ENCODE assay signal across 9 mouse cellular contexts in genomic region chr4:128908586-128909377, GRCm38 (mm10). TPM values are rescaled to one million over a fixed set of nuclear protein-coding genes. Genes with fewer than 3 reads are reported as not detected.
DNase-seq lines count a peak whose midpoint lies in the region; ATAC-seq and TF ChIP-seq lines count a peak whose summit lies in the region.
"Had no signal": no experiment of that assay in that cellular context is flagged by ENCODE, and none has a peak within 500 bp of the region (broad histone marks: within the 10 kb centered on the region; RNA-seq: fewer than 3 reads in every experiment).

No protein-coding gene starts in this region.

- WGBS in kidney, embryonic 15.5 days, result 65% methylated on average over 24 of the region's 24 CpGs
- 63% methylated on average over 24 of the region's 24 CpGs for WGBS in limb, embryonic 14.5 days
- 62% methylated on average over 24 of the region's 24 CpGs for WGBS in neural tube, embryonic 14.5 days

- no peak overlapping the region for H3K4me3 ChIP-seq in kidney, embryonic 15.5 days (replicated peaks)
- H3K4me3 ChIP-seq in G1E (ENCODE audit: low read depth, low read length), result no peak overlapping the region
- no peak overlapping the region for H3K4me3 ChIP-seq in limb, embryonic 14.5 days (replicated peaks; ENCODE audit: low read length)
- H3K4me3 ChIP-seq in neural tube, embryonic 14.5 days (ENCODE audit: low read depth, low read length), result no peak overlapping the region
- H3K4me3 ChIP-seq: erythroblast, embryonic 14.5 days had no signal

- H3K36me3 ChIP-seq in kidney, embryonic 15.5 days, result peaks cover 18% of the 10 kb centered on the region
- H3K36me3 ChIP-seq in G1E (replicated peaks), result no peaks in the 10 kb centered on the region
- H3K36me3 ChIP-seq in limb, embryonic 14.5 days (ENCODE audit: control insufficient read depth, insufficient read depth, low read length), result peaks cover 19% of the 10 kb centered on the region
- peaks cover 8% of the 10 kb centered on the region; the same call in 1 of the 2 replicates for H3K36me3 ChIP-seq in neural tube, embryonic 14.5 days (ENCODE audit: control insufficient read depth, insufficient read depth, low read length)

- H3K27me3 ChIP-seq in kidney, embryonic 15.5 days, result no peaks in the 10 kb centered on the region
- peaks cover 6% of the 10 kb centered on the region; the same call in 1 of the 2 replicates for H3K27me3 ChIP-seq in G1E (ENCODE audit: insufficient read depth, low read length)
- no peaks in the 10 kb centered on the region for H3K27me3 ChIP-seq in limb, embryonic 14.5 days (ENCODE audit: control insufficient read depth, insufficient read depth, low read length)
- H3K27me3 ChIP-seq in neural tube, embryonic 14.5 days (ENCODE audit: control insufficient read depth, insufficient read depth, low read length), result no peaks in the 10 kb centered on the region

- no peak overlapping the region for H3K9ac ChIP-seq in kidney, embryonic 15.5 days
- no peak overlapping the region for H3K9ac ChIP-seq in limb, embryonic 14.5 days (ENCODE audit: low read depth, low read length, severe bottlenecking)
- no peak overlapping the region for H3K9ac ChIP-seq in neural tube, embryonic 14.5 days (replicated peaks; ENCODE audit: low read depth, low read length)

- peak; percentile 52 for DNase-seq in kidney, adult 9 months
- DNase-seq in G1E (ENCODE audit: low spot score), result peak; percentile 67
- peak; percentile 81 for DNase-seq in cerebellum, adult 11-12 months
- peak; percentile 79 for DNase-seq in forelimb bud, embryonic 11.5 days (ENCODE audit: low read depth, low spot score)
- DNase-seq in limb, embryonic 14.5 days (ENCODE audit: low spot score), result peak; percentile 66
- DNase-seq in ovary, postnatal 10 days (ENCODE audit: low spot score), result no peak

- no peak for ATAC-seq in kidney, embryonic 15.5 days (replicated peaks; ENCODE audit: low FRiP score)
- no peak for ATAC-seq in G1E (ENCODE audit: extremely low read depth, insufficient number of reproducible peaks, low FRiP score, poor library complexity, severe bottlenecking)
- ATAC-seq in limb, embryonic 14.5 days (ENCODE audit: low FRiP score, low read depth), result no peak
- ATAC-seq in neural tube, embryonic 14.5 days (ENCODE audit: low read depth), result 0 out of 2 replicates have a peak, but pooled peaks have one; percentile 20

- TF ChIP-seq CTCF in G1E (IDR thresholded peaks at IDR 0.05; ENCODE audit: low read depth, low read length), result peak; percentile 75

- peaks cover 39% of the 10 kb centered on the region for H3K4me1 ChIP-seq in kidney, embryonic 15.5 days
- no peaks in the 10 kb centered on the region for H3K4me1 ChIP-seq in G1E (ENCODE audit: insufficient read depth, low read depth, low read length)
- peaks cover 19% of the 10 kb centered on the region for H3K4me1 ChIP-seq in limb, embryonic 14.5 days (ENCODE audit: control insufficient read depth, insufficient read depth, low read length)
- peaks cover 6% of the 10 kb centered on the region; the same call in 1 of the 2 replicates for H3K4me1 ChIP-seq in neural tube, embryonic 14.5 days (ENCODE audit: control insufficient read depth, insufficient read depth, low read length)

- H3K4me2 ChIP-seq in kidney, embryonic 15.5 days, result no peak overlapping the region
- H3K4me2 ChIP-seq in limb, embryonic 14.5 days (replicated peaks; ENCODE audit: low read depth, low read length, severe bottlenecking), result no peak overlapping the region
- H3K4me2 ChIP-seq in neural tube, embryonic 14.5 days (ENCODE audit: low read depth, low read length), result no peak overlapping the region

- TF ChIP-seq POLR2A in limb, embryonic 14.5 days (IDR thresholded peaks at IDR 0.05; ENCODE audit: borderline replicate concordance, extremely low read depth, insufficient read depth, insufficient read length), result no peak

- H3K9me3 ChIP-seq in kidney, embryonic 15.5 days (replicated peaks), result no peaks in the 10 kb centered on the region
- H3K9me3 ChIP-seq in G1E (replicated peaks), result no peaks in the 10 kb centered on the region
- H3K9me3 ChIP-seq in limb, embryonic 14.5 days (ENCODE audit: control insufficient read depth, low read length), result no peaks in the 10 kb centered on the region
- no peaks in the 10 kb centered on the region for H3K9me3 ChIP-seq in neural tube, embryonic 14.5 days (ENCODE audit: control insufficient read depth, low read length)

- H3K27ac ChIP-seq in kidney, embryonic 15.5 days, result no peak overlapping the region
- H3K27ac ChIP-seq in limb, embryonic 14.5 days (replicated peaks; ENCODE audit: low read depth, low read length), result no peak overlapping the region
- H3K27ac ChIP-seq in neural tube, embryonic 14.5 days (ENCODE audit: low read depth, low read length), result no peak overlapping the region

RNA-seq across cellular contexts. Expression of gene Trim62, which starts 25.4 kb away (rescaled TPM):
- 6.8 and 7.1 TPM in 2 replicates for polyA plus RNA-seq in kidney, embryonic 15.5 days (2015; fragmentation: Nextera tagmentation; extraction: Ambion mirVana)
- not detected in 2 replicates for total RNA-seq in G1E (2014; fragmentation: Nextera tagmentation)
- total RNA-seq in G1E (2017), result 0.12 and 0.16 TPM in 2 replicates
- polyA plus RNA-seq in G1E (2012), result not detected in 2 replicates
- polyA plus RNA-seq in limb, embryonic 14.5 days (2012; rRNA removed), result 9.2 and 12.3 TPM in 2 replicates
- 9.2 and 10.0 TPM in 2 replicates for polyA plus RNA-seq in limb, embryonic 14.5 days (2014; fragmentation: Nextera tagmentation; extraction: Ambion mirVana)
- polyA plus RNA-seq in neural tube, embryonic 14.5 days (2014; fragmentation: Nextera tagmentation; extraction: Ambion mirVana), result 28.8 and 31.1 TPM in 2 replicates
- polyA plus RNA-seq: erythroblast, embryonic 14.5 days had no signal

RNA-seq across cellular contexts. Expression of gene Azin2, which starts 53.5 kb away (rescaled TPM):
- 19.4 and 20.3 TPM in 2 replicates for polyA plus RNA-seq in kidney, embryonic 15.5 days (2015; fragmentation: Nextera tagmentation; extraction: Ambion mirVana)
- total RNA-seq in G1E (2014; fragmentation: Nextera tagmentation), result not detected in 2 replicates
- total RNA-seq in G1E (2017), result not detected in 2 replicates
- polyA plus RNA-seq in G1E (2012), result not detected in 2 replicates
- 30.7 and 32.8 TPM in 2 replicates for polyA plus RNA-seq in limb, embryonic 14.5 days (2012; rRNA removed)
- 26.5 and 34.3 TPM in 2 replicates for polyA plus RNA-seq in limb, embryonic 14.5 days (2014; fragmentation: Nextera tagmentation; extraction: Ambion mirVana)
- 19.5 and 19.9 TPM in 2 replicates for polyA plus RNA-seq in neural tube, embryonic 14.5 days (2014; fragmentation: Nextera tagmentation; extraction: Ambion mirVana)
- polyA plus RNA-seq: erythroblast, embryonic 14.5 days had no signal

Comparison
In these comparisons a context has a peak if more than half of its experiments do, and no peak if none do; other contexts are left out.
1. RNA of gene Azin2, which starts 53.5 kb away (polyA plus RNA-seq): 26.5 to 34.3 TPM in limb, embryonic 14.5 days, 19.4 to 20.3 TPM in kidney, embryonic 15.5 days and 19.5 to 19.9 TPM in neural tube, embryonic 14.5 days; not detected in G1E; every median in the first group is over 10 times any median in the second.